Mouse (Mus musculus): Measurements from ENCODE around the gene Tom1l2.

DNA sequence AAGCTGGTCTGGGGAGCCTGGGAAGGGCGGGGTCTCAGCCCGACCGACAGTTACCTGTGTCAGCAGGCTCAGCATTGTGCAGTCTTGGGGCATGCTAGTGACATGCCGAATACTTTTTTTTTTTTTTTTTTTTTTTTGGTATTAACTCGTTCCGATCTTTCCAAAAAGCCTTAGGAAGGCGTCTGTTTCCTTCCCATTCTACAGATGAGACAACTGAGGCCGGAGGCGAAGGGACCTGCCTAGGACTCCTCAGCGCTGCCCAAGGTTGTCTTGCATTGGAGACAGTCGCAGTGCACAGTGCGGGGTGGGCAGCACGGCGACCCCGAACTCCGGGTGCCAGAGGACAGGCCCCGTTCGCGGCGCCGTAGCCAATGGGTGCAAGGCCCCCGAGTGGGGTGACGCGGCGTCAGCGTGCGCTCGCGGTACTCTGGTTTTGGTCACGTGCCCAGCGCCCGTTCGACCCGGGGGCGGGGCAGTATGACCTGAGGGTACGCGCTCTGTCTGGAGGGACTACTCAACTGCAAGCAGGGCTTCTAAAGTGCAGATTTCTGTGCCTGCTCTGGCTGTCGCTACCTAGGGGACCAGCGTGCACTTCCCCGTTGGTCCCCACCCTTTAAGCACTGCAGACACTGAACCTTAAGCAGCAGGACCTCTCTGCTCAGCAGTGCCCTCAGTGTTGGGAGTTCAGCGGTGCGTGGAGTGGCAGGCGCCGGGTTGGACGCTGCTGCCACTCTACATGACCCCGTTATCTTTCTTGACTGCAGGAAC is 130.1 kb downstream of the Tom1l2 start, which contains the start of gene Srebf1:
- TF ChIP-seq CTCF (conservative IDR thresholded peaks at IDR 0.05; ENCODE audit: low read length) (no peak), NANOG (IDR thresholded peaks at IDR 0.05; ENCODE audit: borderline replicate concordance, low read length) (no peak)
